Mouse (Mus musculus): ENCODE measurements at regions not wholly inside any gene's neighbourhood (a gene's known extent, or its start where the extent isn't known, plus 50 kb on each side); places are given as distances from the start of the nearest gene placed in this dataset.

- ATAC-seq (replicated peaks; ENCODE audit: poor library complexity), result no peak
Measured at GRCm38 (mm10) chr13:53717582-53717981, 244.7 kb upstream of the Msx2 start.

- no peak for ATAC-seq (replicated peaks; ENCODE audit: poor library complexity)
Measured at GRCm38 (mm10) chr13:53717086-53717485, 244.2 kb upstream of the Msx2 start.

- no peak for ATAC-seq (replicated peaks; ENCODE audit: poor library complexity)
Measured at GRCm38 (mm10) chr13:53709062-53709461, 236.2 kb upstream of the Msx2 start.

GRCm38 (mm10) chr13:53707548-53707947 lies 234.7 kb upstream of the Msx2 start:
- ATAC-seq (replicated peaks; ENCODE audit: poor library complexity), result no peak

GRCm38 (mm10) chr13:53704104-53704503 lies 231.2 kb upstream of the Msx2 start:
- ATAC-seq (replicated peaks; ENCODE audit: poor library complexity), result no peak

- ATAC-seq (replicated peaks; ENCODE audit: poor library complexity), result no peak
Measured at GRCm38 (mm10) chr13:53700236-53700635, 227.4 kb upstream of the Msx2 start.

GRCm38 (mm10) chr13:53697954-53698353 lies 225.1 kb upstream of the Msx2 start:
- no peak for ATAC-seq (replicated peaks; ENCODE audit: poor library complexity)

GRCm38 (mm10) chr13:53695385-53695784 lies 222.5 kb upstream of the Msx2 start:
- ATAC-seq (replicated peaks; ENCODE audit: poor library complexity), result no peak

GRCm38 (mm10) chr13:53688934-53689333 lies 216.1 kb upstream of the Msx2 start:
- no peak for ATAC-seq (replicated peaks; ENCODE audit: poor library complexity)

- ATAC-seq (replicated peaks; ENCODE audit: poor library complexity), result peak; percentile 68
Measured at GRCm38 (mm10) chr13:53688489-53688888, 215.6 kb upstream of the Msx2 start.

GRCm38 (mm10) chr13:53684498-53684897 lies 211.6 kb upstream of the Msx2 start:
- no peak for ATAC-seq (replicated peaks; ENCODE audit: poor library complexity)

- ATAC-seq (replicated peaks; ENCODE audit: poor library complexity), result no peak
Measured at GRCm38 (mm10) chr13:53677187-53677586, 204.3 kb upstream of the Msx2 start.

GRCm38 (mm10) chr13:53670361-53670760 lies 197.5 kb upstream of the Msx2 start:
- ATAC-seq (replicated peaks; ENCODE audit: poor library complexity), result no peak

GRCm38 (mm10) chr13:53667518-53667917 lies 194.6 kb upstream of the Msx2 start:
- no peak for ATAC-seq (replicated peaks; ENCODE audit: poor library complexity)

- ATAC-seq (replicated peaks; ENCODE audit: poor library complexity), result no peak
Measured at GRCm38 (mm10) chr13:53665592-53665991, 192.7 kb upstream of the Msx2 start.

GRCm38 (mm10) chr13:53664631-53665230 lies 191.9 kb upstream of the Msx2 start:
- ATAC-seq (replicated peaks; ENCODE audit: poor library complexity), result no peak

- ATAC-seq (replicated peaks; ENCODE audit: poor library complexity), result no peak
Measured at GRCm38 (mm10) chr13:53652826-53653225, 180.0 kb upstream of the Msx2 start.

GRCm38 (mm10) chr13:53648353-53648752 lies 175.5 kb upstream of the Msx2 start:
- no peak for ATAC-seq (replicated peaks; ENCODE audit: poor library complexity)

GRCm38 (mm10) chr13:53642557-53642956 lies 169.7 kb upstream of the Msx2 start:
- ATAC-seq (replicated peaks; ENCODE audit: poor library complexity), result no peak

GRCm38 (mm10) chr13:53639584-53639983 lies 166.7 kb upstream of the Msx2 start:
- ATAC-seq (replicated peaks; ENCODE audit: poor library complexity), result no peak

- no peak for ATAC-seq (replicated peaks; ENCODE audit: poor library complexity)
Measured at GRCm38 (mm10) chr13:53639115-53639514, 166.2 kb upstream of the Msx2 start.

GRCm38 (mm10) chr13:53636011-53636410 lies 163.1 kb upstream of the Msx2 start:
- no peak for ATAC-seq (replicated peaks; ENCODE audit: poor library complexity)

GRCm38 (mm10) chr13:53634637-53635203 lies 161.8 kb upstream of the Msx2 start:
- no peak for ATAC-seq (replicated peaks; ENCODE audit: poor library complexity)
